Mouse (Mus musculus) bone marrow macrophage, adult 2 months (primary cell): Measurements from ENCODE around the gene Nr1h4.

Source experiments
- CTCF ChIP-seq: IDR thresholded peaks from 2 replicates; pipeline ENCODE4 v1.5.1; 2012; ENCODE audit warnings: low read depth, mild to moderate bottlenecking, low read length, moderate library complexity
- POLR2A ChIP-seq: IDR thresholded peaks from 2 replicates; pipeline ENCODE4 v1.6.1; 2012; ENCODE audit warnings: mild to moderate bottlenecking, low read depth, low read length, borderline replicate concordance

DNA sequence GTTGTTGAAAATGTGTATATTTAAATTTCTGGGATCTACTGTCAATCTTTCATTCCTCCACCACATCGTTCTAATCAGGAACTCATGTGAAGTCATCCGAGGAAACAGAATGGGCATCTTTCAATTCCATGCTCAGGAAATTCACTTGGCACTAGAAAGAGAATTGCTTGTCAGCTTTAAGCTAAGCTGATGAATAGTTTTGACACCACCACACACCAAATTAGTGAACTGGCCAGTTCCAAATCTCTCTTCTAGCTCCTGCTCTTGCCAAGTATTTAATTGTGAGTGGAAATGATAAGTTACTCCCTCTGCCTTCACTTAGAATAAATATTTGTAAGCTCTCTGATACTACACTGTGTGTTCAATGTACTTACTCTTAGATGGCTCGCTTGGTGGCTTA is 26.0 kb upstream of the Nr1h4 start:
- no peak for TF ChIP-seq CTCF
- no peak for TF ChIP-seq POLR2A
